Mouse (Mus musculus) spleen, postnatal 36 days (tissue): ENCODE data around the gene Tle4.

Experiments used
- DNase-seq, 2 experiments: peaks; one replicate each; pipeline ENCODE4 v3.0.0; 2022; ENCODE audit warnings: low spot score in 2 of 2, mixed read lengths in 1 of 2

Tle4 gene

DNA sequence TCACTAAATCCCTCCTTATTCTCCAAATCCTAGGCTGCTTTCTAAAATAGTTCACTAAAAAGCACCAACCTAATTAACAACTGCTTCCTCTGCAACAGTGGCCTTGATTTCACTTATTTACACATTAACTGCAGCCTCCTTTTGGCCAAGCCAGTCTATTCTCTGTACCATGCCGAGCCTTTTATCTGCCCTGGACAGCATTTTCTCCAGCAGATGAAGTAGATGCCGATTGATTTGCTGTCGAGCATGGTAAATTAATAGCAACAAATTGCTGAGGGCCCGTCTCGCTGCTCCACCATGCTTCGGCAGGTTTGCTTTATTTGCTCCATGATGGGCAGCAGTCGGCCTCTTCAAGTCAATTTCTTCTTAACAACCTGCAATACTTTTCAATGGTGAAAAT lies 7.7 kb downstream of the Tle4 start:
- no peak for DNase-seq

DNA sequence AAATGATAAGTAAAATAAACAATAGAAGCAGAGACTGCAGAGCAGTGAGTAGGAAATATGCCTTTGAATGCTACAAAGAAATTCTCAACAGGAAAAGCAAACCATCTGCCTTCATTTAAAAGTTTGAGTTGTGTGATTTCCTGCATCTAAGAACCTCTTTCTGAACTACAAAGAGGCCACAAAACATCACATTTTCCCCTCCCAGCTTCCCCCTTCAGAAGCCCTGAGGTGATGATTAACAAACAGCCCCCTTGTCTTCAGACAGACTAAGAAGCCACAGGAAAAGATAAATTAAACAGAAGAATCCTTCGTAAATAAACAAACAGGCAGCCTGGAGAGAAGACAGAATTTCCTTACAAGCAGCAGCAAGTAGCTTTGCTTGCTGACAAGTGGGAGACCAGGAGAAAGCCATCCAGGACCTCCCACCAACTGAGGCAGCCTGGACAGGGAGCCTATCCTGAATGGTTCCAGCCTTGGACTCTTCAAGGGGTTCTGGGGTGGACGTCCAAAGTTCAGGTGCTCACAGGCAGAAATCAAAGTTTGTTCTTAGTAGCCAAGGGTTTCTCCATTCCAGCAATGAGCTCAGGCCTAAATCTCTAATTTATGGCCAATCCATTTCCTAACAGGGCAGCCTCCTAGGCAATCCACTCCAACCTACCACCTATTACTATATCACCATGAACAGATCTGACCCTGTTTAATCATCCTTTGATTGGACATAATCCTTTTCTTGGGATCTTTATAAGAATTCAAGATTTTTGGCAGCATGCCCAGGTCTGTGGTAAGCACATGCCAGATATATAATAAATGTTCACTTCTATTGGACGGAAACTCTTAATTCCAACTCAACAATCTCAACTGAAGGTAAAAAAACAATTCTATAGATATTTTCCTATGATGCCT lies 9.4 kb downstream of the Tle4 start:
- peak; percentile 30 for DNase-seq

DNA sequence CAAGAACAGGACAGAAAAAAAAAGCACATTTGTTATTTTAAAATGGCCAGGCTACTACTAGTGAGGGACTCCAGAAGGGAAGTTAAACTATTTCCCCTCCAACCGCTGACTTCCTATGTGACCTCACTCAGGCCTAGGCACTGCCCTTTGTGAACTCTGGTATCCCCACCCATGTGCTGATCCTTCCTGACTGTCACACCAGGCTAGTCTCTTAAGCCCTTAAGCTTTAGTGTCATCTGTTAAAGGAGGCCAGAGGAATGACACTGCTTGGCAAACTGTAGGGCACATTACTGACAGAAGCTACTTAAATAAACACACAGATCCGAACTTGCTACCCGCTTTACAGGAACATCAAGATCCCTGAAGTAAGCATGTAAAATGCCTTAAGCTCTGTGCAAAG lies 11.7 kb downstream of the Tle4 start:
- peak; percentile 38 to 56 for DNase-seq

DNA sequence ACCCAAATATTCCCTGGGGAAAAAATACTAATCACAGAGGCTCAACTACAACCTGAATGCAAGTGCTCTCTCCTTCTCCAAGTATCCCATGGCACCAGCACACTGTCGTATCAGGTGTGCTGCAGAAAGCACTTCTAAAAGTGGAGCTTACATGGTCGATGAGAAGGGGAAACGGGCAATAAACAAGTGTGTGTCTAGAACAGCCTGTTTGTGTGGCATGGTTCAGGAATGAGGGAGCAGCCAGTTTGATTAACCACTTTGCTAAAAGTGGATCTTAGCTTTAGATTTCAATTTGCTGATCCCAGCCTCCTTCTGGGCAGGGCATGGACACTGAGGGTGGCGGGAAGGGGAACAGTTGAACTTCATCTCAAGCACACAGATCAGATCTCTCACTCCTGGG lies 12.1 kb downstream of the Tle4 start:
- DNase-seq, result no peak

DNA sequence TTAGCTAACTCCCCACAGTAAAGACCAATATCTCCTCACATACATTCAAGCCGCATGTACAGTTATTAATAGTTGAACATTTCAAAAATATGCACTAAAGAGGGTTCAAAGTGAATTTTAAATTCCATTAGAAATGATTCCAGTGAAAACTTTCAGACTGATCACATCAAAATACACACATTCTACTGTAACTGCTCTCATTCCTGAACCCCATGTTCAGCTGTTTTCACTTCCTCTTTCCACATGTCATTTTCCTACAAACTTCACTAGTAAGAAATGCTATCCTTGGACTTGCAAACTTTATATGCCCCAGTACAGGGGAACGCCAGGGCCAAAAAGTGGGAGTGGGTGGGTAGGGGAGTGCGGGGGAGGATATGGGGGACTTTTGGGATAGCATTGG lies 12.6 kb downstream of the Tle4 start:
- no peak for DNase-seq

DNA sequence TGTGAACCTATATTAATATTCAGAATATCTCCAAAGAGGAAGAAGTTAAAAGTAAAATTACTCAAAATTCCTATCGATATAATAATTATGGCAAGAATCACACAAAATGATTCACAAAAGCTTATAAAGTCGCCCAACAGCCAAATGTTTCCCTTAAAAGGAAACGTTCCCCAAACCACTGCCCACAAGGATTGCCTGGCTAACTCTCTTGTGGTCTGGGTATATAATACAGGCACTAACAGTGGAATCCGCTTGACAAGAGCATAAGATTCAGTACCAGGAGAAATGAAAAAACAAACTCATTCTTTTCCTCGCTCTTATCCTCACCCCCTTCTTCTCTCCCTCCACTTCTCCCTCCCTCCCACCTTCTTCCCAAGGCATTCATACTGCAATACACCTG lies 19.2 kb downstream of the Tle4 start:
- DNase-seq, result no peak

DNA sequence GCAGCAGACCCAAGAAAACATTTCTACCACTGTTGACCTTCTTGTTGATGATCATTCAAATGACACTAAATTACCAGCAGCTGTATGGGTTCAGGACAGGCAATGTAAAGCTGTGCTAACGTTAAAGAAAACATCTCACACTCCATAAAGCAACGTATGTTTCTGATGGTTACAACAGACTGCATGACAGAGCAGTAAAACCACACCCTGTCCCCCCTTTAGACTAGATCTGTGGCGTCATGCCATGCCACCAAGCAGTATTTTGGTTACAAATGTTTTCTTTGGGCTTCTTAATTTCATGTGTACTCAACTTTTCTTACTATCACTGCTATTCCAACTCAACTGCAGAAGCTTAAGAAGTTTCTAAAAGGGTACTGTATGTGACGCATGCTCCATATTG lies 19.8 kb downstream of the Tle4 start:
- DNase-seq, result no peak

DNA sequence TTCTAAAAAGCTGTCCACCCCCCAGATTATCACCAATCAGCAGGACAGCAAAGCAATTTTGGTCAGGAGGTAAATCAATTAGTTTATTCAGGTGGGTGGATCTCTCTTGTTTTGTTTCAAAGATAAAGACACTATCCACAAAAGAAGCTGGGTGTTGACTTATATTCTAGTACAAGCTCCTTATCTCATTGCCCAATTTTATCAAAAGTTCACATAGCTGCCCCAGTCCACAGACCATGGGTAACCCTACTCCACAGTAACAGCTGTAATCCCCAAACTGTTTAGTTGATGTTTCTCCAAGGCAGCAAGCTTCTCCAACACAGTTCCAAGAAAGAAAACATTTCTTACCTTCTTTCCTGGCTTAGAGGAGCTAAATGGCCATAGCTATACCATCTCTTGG lies 21.5 kb downstream of the Tle4 start:
- DNase-seq, result no peak

DNA sequence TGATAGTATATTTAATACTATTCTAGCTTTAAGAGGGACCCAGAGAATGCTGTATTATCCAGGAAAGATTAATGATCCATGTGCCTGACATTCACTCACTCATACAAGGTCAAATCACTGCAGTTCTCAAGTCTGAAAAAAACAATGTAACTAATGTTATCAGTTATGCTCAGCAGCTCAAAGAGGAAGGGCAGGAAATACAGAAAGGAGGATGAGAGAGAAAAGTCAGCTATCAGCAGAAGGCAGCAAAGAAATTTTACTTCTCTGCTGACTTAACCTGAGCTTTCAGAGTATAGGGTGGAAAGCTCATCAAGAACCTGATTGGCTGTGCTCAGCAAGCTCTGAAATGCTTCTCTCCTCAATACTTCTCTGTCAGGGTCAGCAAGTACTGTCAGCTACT lies 29.0 kb downstream of the Tle4 start:
- DNase-seq, result no peak

DNA sequence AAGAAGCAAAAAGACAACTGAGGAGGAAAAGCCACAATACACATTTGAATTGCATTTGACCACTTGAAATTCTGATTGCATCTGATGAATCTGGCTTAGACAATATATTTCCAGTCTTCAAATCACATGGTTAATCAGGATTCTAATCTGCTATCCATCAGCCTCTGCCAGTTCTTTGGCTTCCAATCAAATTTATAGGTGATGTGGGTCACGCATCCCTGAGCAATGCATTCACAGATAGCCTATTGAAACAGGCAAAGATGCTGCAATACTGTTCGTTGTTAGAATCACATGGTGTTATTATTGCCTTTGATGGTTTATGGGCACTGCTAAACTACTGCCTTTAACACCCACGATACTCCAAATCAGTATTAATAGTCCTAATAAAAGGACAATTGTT lies 30.8 kb downstream of the Tle4 start:
- no peak for DNase-seq

DNA sequence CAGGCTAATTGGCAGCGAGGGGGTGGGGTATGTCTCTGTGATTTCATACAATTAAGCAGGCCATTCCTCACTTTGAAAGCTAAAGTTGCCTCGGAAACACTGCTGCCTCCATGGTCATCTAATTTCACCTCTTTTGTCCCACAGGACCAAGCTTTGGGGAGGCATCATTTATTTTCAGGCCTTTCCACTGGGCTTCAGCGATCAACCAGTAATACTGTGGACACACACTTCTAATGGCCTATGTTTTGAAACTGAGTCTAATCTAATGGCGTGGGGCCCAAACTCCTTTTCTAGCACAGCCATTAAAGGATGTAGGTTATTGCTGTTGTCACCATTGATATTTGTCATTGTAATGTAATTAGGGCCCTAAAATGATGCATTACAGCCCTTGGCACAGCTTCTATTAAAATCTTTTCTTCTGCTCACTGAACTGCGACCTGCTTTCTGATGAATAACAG lies 31.3 kb downstream of the Tle4 start:
- DNase-seq, result no peak

DNA sequence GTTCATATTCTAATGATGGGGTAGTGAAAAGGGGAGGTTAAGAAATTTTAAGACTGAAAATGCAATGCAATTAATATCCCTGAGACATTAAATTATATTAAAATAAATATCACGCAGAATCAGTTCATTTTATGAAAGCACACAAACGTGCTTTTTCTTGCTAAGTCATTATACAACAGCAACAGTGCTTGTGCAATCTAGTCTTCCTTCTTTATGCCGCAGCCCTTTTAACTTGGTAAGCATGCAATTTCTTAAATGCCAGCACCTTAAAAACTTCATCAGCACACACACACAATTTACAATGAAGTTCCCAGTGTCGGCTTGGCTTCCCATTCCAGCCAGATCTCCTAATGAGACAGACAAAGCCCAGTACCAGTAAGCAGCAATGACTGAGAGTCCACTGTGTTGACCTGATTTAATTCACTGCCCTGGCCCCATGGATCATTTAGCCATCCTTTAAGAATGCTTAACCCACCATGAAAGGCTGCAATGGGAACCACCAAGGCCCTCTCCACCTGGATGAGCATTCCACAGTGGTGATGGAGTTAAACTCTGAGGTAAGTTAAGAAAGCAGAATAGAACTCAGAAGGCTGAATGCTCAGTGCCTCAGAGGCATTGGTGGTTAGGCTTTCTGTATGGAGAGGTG lies 32.3 kb downstream of the Tle4 start:
- DNase-seq, result no peak

DNA sequence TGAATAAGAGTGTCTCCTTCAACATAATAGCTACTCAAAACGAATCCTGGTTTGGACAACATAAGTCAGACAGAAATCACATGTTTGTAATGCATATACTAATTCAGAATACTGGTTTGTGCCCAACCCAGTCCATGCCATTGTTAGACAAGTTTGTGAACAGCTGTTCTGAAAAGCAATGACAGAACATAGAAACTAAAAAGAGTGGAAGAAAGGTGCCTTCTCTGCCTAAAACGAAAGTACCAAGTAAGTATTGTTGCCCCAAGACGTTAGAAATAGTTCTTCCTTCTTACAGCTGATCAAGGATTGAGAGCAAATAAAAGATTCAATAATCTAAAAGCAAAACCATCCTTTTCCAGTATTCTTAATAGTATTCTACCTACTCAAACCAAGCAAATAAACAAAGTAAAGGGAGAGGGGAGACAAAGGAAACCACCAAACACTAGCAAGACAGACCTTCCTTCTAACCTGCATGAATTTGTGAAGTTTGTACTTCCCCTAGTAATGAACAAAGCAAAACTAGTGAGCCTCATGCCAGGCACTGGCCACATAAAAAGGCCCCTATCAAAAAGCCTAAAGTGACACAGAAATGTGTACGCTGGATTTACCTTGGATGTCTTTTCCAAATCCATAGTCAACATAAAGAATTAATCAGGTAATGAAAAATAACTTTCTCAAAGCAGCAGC lies 34.4 kb downstream of the Tle4 start:
- no peak for DNase-seq

DNA sequence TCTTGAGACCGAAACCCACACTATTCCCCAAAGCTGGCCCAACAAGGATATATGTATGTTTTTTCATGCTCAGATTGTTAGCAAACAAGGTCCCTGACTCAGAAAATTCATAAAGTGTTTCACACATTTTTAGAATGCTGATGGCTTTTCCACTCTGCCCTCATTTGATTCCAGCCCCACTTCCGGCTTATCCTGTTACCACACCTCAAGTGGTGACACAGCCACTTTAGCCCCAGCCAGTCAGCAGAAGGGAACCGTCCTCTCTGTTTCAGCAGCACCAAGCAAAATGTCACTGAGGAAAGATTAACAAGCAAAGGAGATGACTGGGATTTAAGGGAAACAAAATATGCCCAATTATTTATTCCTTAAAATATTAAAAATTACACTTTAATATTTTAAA lies 50.0 kb downstream of the Tle4 start:
- no peak for DNase-seq

DNA sequence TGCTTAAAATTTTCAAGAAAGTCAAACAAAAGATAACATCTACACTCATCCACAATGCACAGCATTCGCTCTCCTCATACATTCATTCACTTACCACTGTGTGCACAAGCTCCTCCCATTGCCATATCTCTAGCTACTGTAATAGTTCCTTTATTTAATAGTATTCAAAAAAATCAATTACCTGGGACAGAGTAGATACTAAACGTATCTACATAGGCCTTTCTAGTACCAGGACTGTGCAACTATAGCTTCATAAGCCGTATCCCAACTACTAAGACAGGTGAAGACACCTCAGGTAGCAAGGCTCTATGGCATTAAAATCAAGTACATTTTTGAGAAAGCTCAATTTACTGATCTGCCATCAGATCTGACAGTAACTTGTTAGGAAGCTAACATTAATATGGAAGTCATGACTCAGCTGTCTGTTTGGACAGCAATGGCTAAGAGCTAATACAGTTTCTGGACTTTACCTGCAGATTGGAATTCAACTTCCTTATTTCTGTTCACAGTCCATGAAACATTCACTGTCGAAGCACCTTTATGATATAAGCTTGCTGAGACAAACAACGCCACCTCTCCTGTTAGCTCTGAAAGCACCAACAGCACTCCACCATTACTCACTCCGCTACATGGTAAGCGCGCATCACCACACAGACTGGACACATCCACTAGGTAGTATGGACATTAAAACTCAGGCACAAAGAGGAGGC lies 50.6 kb downstream of the Tle4 start:
- DNase-seq, result no peak

DNA sequence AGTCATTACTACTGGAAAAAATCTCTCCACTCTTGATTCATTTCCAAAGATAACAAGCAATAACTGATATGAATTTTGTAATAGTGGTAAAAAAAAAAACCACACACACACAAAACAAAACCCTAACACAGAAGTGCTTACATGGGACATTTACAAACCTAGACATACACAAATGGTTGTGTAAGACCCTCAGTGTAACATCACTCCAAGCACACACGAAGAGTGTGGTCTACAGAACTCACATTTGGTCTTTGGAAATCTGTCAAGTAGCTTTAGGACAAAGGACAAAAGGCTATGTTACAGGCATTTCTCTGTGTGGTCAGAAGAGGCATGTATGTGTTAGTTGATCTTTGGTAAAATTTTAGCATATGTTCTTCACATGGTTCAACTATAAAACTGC lies 52.4 kb downstream of the Tle4 start:
- no peak for DNase-seq

DNA sequence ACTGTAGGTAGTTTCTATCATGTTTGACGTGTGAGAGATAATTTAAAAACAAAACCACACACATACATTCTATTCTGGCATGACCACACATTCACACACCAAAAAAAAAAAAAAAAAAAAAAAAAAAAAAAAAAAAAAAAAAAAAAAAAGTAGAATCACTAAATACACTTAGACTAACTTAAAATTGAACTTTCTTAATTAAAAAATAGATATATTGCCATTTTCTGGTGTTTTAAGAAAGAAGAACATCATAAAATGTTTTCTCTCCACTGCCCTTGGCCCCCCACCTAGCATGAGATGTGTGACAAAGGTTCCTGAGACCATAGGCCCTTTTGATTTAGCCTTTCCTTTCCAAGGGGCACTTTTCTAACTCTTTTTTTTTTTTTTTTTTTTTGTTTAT lies 54.5 kb downstream of the Tle4 start:
- DNase-seq, result no peak

DNA sequence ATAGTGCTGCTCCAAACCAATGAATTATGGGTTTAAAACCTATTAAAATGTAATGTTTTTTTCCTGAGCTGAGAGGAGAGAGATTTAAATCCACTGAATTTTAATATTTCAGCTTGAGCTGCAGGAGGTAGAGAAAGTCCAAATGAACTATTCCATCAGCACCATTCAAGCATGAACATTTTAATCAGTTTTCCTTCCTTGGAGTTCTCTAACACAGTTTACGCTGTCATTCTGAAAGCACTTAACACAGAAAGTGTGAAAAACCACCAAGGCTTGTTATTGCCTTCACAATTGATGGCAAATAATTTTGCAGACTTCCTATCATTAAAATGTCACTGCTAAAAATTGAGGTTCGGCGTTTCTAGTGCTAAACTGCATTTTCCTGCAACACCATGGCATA lies 57.2 kb downstream of the Tle4 start:
- DNase-seq, result no peak

DNA sequence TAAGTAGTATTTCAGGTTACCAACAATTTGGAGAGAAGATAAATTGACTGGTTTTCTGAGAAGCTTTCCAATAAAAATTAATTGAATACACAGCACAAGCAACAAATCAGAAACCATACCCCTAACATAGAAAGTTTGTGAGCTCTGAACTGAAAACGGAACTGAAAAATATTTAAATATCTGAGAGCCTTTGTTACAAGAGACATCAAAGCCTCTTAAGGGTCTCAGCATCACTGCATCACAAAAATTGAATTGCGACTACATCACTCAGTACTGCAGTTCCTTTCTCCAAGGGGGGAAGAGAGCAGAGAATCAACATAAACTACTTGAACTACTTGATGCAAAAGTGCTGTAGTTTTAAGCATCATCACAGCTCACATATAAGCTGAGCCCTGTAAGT lies 61.2 kb downstream of the Tle4 start:
- no peak for DNase-seq

DNA sequence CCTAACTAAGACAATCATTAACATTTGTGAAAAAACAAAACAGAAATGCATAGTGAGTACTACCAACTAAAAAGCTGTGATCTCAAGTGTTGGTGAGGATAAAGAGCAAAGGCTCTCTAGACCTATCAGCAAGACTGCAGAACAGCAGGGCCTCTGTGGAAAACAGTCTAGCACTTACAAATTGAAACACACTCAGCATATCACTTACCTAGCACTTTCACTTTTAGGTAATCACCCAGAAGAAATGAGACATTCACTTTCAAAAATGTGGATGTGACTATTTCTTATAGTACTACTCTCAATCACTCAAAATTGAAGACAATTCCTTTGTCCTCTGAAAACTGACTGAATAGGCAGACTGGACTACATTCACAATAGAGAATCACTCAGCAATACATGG lies 63.4 kb downstream of the Tle4 start:
- DNase-seq, result no peak

DNA sequence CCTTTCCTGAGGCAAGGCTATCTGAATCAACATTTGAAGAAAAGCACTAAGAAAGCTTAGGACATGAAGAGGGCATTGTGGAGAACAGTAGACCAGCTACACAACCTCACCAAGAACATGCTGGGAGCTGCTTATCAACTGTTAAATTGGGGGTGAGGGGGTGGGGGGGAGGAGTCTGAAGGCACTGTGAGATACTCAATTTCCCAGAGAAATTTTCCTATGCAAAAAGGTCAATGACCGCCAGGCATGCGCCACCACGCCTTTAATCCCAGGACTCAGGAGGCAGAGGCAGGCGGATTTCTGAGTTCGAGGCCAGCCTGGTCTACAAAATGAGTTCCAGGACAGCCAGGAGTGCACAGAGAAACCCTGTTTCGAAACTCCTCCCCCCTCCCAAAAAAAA lies 65.0 kb downstream of the Tle4 start:
- no peak for DNase-seq

DNA sequence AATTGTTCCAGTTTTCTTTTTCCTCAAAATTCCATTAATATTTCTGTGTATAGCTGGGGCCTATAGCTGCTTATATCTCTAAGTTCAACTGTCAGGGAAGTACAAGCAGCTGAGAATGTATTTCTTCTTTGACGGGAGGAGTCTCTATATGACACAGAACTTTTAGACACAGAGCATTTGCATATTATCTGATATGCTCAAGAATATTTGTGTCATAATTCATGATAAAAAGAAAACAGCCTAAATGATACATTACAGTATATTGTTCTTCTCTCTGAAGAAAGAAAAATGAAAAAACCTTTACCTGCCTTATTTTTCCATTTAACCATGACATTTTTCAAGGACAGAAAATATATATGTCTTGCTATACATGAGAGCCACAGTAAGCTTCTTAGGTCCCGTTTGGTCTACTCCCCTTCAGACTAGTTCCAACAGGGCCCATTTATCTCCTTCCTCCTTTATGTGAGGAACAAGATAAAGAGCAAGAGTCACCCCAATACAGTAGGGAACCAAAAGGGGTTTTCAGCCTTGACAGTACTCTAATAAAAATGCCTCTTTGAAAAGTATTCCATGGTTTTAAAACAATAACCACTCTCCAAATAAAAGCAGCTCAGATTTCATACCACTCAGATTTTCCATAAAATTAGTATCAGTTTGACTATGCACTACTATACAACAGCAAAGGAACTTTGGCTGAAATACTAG lies 77.6 kb downstream of the Tle4 start:
- no peak for DNase-seq
